Mouse (Mus musculus) lung, postnatal 25 days (tissue): ENCODE results near the gene Hal.

Experiments used
- DNase-seq: peaks from one replicate; pipeline ENCODE4 v3.0.0; 2022; ENCODE audit warnings: low spot score

Gene Hal

GRCm38 (mm10) chr10:93567841-93568566 lies 79.4 kb downstream of the Hal start:
- DNase-seq, result no peak

- DNase-seq, result no peak
These were observed 80.1 kb downstream of the Hal start for GRCm38 (mm10) chr10:93568671-93569070.
